Mouse (Mus musculus): ENCODE results near the gene Man1c1. TPM values are rescaled to one million over a fixed set of nuclear protein-coding genes. Genes with fewer than 3 reads are reported as not detected.

The Man1c1 gene
- total RNA-seq, 2 experiments from 2014 or later = 30.4 to 30.7 TPM

DNA sequence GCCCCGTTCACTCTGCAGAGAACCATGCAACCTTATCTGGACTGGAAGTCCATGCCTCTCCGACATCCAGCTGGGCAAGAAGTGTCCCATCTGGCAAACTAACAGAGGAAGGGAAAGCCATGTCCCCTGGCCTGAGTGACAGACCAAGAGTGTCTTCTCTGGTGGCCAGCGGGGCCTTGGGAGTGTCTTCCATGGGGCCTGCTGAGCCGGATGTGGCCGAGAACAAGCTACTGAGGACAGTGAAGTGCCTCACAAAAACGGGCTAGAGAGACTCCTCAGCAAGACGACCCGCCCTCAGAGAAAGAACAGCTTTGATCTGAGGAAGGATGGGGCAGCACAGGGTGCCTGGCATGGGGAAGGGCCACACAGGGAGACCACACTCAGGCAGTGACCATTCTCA lies 67.7 kb downstream of the Man1c1 start:
- DNase-seq = peak; percentile 29

DNA sequence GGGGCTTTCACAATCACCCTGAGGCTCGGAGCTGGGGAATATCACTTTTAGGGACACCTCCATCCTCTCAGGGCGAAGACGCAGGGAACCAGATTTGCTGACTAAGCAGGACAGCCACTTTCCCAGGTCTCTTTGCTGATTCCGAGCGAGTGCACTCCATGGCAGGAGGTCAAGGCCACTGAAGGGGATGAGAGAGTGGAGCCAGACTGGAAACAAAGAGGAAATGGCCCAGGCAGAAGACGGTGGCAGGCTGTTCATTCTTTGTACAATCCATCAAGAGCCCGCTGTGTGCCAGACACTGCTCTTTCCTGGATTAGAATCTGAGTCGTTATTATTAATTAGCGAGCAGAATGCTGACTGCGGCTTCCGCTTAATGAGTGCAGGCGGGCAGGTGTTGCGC lies 70.1 kb downstream of the Man1c1 start:
- no peak for DNase-seq

- peak; percentile 80 for DNase-seq
These were observed 71.9 kb downstream of the Man1c1 start for GRCm38 (mm10) chr4:134632131-134632711.

GRCm38 (mm10) chr4:134631471-134632130 lies 72.5 kb downstream of the Man1c1 start:
- DNase-seq = peak; percentile 43

GRCm38 (mm10) chr4:134628575-134629384 lies 75.3 kb downstream of the Man1c1 start:
- peak; percentile 58 for DNase-seq

GRCm38 (mm10) chr4:134628058-134628457 lies 76.0 kb downstream of the Man1c1 start:
- DNase-seq = peak; percentile 68

DNA sequence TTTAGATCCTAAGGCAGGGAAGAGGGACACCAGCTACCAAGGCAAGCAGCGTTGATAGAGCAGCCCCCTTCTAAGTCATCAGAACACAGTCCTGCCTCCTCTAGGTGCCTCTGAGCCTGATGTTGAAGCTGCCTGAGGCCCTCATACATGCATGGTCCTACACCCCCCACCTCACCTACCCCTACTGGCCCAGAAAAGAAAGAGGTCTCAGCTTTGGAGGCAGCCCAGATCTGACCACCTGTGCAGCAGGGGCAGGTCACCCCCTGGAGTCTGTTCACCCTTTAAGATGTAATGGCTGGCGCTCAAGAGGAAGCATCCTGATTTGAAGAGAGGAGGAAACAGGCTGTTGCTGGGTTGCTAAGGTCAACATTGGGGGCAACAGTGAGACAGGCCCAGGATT lies 77.2 kb downstream of the Man1c1 start:
- no peak for DNase-seq

GRCm38 (mm10) chr4:134626350-134626749 lies 77.7 kb downstream of the Man1c1 start:
- DNase-seq = peak; percentile 49

- DNase-seq = peak; percentile 63
These were observed 79.8 kb downstream of the Man1c1 start for GRCm38 (mm10) chr4:134624109-134624862.

DNA sequence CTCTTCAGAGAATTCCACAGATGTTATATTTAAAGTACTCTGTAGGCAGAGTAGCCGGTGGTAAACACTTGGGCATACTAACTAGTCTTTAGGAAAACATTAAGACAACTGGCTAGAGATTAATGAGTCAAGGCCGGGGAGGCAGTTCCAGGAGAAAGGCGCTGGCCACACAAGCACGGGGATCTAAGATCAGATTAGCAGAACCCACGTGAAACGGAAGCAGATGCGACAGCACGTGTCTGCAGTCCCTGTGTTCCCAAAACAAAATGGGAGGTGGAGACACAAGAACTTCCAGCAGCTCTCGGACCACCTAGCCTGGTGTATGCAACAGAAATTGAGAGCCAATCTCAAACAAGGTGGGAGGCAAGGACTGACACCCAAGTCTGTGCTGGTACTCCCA lies 82.4 kb downstream of the Man1c1 start:
- no peak for DNase-seq

- no peak for DNase-seq
These were observed 83.8 kb downstream of the Man1c1 start for GRCm38 (mm10) chr4:134620246-134620645.

DNA sequence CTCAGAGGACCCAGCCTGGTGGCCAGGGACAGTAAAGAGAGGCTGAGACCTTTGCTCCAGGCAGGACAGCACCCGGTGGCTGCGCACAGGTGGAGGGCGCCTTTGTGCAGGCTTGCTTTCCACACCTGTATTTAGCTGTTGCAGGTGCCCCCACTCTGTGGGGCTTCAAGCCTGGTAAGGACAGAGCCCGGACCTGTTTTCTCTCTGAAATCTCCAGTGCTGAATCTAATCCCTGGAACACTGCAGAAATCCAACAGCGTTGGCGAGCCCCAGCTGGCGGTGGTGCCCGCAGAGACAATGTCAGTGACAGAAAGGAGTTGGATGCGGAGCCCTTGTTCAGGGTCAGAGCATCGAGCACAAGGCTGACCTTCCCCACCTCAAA lies 84.6 kb downstream of the Man1c1 start:
- DNase-seq = no peak

DNA sequence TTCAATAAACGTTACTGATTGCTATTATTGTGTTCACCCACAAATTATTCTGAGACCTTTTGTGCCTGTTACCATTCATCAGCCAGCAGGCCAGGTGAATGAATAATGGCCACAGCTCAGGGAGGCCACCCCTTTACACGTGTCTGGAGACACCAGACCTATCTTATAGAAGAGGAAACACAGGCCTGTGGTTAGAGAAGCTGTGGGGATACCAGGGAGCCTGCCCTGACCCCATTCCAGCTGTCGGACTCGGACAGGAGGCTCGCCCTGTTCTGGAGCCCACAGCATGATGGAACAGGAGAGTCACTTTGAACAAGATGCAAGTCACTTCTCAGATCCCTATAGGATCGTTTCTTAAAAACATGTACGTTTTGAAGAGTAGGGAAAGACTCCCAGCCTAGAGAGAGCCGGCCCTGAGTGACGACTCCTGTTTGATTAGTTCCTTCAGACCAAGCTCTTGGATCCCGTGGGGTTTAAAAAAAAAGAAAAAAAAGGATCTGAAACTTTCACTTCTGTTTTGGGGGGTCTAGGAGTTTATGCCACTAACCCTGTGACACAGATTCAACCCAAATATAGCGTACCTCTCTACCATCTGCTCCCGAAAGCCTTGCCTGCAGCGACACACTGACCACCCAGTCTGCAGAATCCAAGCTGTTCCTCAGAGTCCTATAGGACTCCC lies 85.1 kb downstream of the Man1c1 start:
- no peak for DNase-seq

- no peak for DNase-seq
These were observed 86.3 kb downstream of the Man1c1 start for GRCm38 (mm10) chr4:134617779-134618178.

- DNase-seq = no peak
These were observed 88.0 kb downstream of the Man1c1 start for GRCm38 (mm10) chr4:134615929-134616625.

- peak; percentile 66 for DNase-seq
These were observed 91.9 kb downstream of the Man1c1 start for GRCm38 (mm10) chr4:134612070-134612667.

DNA sequence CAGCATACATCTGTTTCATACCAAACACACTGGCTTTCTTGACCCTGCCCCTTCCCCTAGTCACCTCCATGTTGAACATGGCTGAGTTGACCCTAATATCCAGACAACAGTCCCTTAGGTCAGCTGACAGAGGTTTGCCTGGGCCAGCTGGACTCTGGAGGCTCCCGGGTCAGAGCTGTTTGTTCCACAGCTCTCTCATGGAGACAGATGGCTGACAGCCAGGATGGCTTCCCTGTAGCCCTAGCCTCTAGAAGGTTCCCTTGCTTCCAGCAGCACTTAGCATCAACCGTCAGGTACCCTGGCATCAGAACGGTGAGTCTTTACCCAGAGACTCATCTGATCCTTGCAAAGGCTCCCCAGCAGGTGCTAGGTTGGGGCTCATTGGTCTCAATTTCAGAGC lies 93.5 kb downstream of the Man1c1 start:
- peak; percentile 63 for DNase-seq

DNA sequence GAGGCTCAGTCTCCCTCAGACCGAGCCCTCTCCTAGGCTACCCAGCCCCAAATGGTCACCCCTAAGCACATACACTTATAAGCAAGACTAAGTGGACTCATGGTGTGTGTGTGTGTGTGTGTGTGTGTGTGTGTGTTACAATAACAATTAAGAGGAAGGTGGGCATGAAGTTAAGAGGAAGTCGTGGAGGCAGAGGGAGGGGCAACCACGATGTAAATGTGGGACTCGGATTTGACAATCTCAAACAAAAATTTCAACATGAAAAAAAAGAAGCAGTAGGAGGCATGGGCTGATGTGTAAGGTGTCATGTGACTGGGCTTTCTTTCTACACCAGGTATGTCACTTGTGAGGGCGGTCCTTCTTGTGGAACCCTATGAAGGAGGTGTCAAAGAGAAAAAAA lies 96.4 kb downstream of the Man1c1 start:
- no peak for DNase-seq

DNA sequence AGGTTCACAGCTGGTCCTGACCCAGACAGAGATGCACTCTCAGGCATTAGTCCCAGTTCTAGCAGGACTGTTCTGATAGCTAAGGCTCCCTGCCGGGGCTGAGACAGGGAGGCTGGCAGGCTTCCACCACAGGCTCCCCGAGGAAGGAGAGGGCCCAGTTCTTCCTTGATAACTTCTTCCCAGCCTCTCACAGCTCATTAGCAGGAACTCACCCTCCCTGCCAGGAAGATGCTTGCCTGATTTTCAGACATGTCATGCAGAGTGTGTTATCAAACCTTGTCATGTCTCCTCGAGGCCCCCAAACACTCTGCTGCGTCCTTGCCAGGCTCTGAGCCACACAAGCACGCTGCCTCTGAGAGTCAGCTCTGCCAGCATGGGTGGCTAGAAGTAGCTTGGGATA lies 98.0 kb downstream of the Man1c1 start:
- DNase-seq = peak; percentile 61

- DNase-seq = no peak
These were observed 99.6 kb downstream of the Man1c1 start for GRCm38 (mm10) chr4:134604472-134604871.

DNA sequence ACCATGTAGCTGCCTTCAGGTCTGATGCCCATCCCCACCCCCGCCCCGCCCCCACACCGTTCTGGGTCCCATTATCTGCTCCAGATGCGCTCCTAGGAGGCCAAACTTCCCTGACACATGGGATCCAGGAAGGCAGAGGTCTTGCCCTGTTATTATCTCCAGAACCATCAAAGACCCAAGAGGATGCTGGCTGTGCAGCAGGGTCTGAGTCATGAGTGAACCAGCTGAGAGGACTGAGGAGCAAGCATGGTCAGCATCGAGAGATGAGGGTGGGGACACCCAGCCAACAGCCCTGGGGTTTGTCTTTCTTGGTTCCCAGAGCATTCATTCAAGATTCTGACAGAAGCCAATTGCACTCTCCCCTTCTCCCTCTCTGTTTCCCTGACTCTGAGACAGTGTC lies 100.5 kb downstream of the Man1c1 start:
- DNase-seq = no peak

Measured in heart, postnatal 4 days (tissue).